Mouse (Mus musculus): Measurements from ENCODE around the gene Rora. TPM values are rescaled to one million over a fixed set of nuclear protein-coding genes. Genes with fewer than 3 reads are reported as not detected.
A peak's percentile ranks its signal among the peaks of the same experiment; 100 is the strongest.

Rora gene
- polyA plus RNA-seq, 1 experiment from 2014 or later = 6.0 TPM

- Histone ChIP-seq H3K4me3 (ENCODE audit: low read depth, low read length) (no peak overlapping the region), H3K9me3 (ENCODE audit: control insufficient read depth, low read length) (peaks cover 2% of the 10 kb centered on the region; the same call in 1 of the 2 replicates), H3K36me3 (ENCODE audit: control insufficient read depth, insufficient read depth, low read length) (no peaks in the 10 kb centered on the region), H3K4me2 (ENCODE audit: low read depth, low read length, severe bottlenecking) (no peak overlapping the region), H3K4me1 (replicated peaks; ENCODE audit: control insufficient read depth, insufficient read depth, low read length) (peaks cover 1% of the 10 kb centered on the region; the same call in 1 of the 2 replicates), H3K27ac (ENCODE audit: low read depth, low read length) (no peak overlapping the region), H3K27me3 (ENCODE audit: control insufficient read depth, insufficient read depth, low read length) (no peaks in the 10 kb centered on the region), H3K9ac (ENCODE audit: low read length) (no peak overlapping the region)
- DNase-seq (ENCODE audit: low spot score) (peak; percentile 54), ATAC-seq (replicated peaks; ENCODE audit: low FRiP score) (no peak)
- 30% methylated on average over 14 of the region's 14 CpGs for WGBS
These were observed 496.6 kb downstream of the Rora start for GRCm38 (mm10) chr9:69150224-69150623.

DNA sequence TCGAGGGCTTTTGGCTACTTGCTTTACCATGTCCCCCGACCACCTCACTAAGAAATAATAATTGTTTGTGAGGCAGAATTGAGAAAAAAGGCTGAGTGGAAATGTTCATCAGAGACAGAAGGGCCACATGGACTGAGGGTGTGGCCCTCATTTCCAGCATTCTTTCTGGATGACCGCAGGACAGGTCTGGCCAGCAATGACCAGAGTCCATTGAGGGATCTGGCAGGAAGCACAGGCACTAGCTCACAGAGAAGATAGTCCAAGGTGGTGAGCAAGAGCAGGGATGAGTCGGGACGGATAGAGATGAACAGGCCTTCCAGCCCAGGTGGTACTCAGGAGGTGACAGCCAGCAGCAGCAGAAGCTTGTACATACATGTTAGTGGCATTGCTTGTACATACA is 501.1 kb downstream of the Rora start:
- ATAC-seq (replicated peaks; ENCODE audit: low FRiP score) (no peak), DNase-seq (ENCODE audit: low spot score) (no peak)
- no peaks in the 10 kb centered on the region for H3K9me3 ChIP-seq (ENCODE audit: control insufficient read depth, low read length)
- no peaks in the 10 kb centered on the region for H3K27me3 ChIP-seq (ENCODE audit: control insufficient read depth, insufficient read depth, low read length)
- no peak overlapping the region for H3K4me3 ChIP-seq (ENCODE audit: low read depth, low read length)
- 95% methylated on average over 5 of the region's 5 CpGs for WGBS
- H3K27ac ChIP-seq (ENCODE audit: low read depth, low read length) = no peak overlapping the region
- H3K36me3 ChIP-seq (ENCODE audit: control insufficient read depth, insufficient read depth, low read length) = no peaks in the 10 kb centered on the region
- no peak overlapping the region for H3K9ac ChIP-seq (ENCODE audit: low read length)
- H3K4me1 ChIP-seq (replicated peaks; ENCODE audit: control insufficient read depth, insufficient read depth, low read length) = peaks cover 1% of the 10 kb centered on the region; the same call in 1 of the 2 replicates
- H3K4me2 ChIP-seq (ENCODE audit: low read depth, low read length, severe bottlenecking) = no peak overlapping the region

- H3K4me2 ChIP-seq (ENCODE audit: low read depth, low read length, severe bottlenecking) = no peak overlapping the region
- DNase-seq (ENCODE audit: low spot score) (no peak), ATAC-seq (replicated peaks; ENCODE audit: low FRiP score) (no peak)
- no peaks in the 10 kb centered on the region for H3K9me3 ChIP-seq (ENCODE audit: control insufficient read depth, low read length)
- no peaks in the 10 kb centered on the region for H3K27me3 ChIP-seq (ENCODE audit: control insufficient read depth, insufficient read depth, low read length)
- H3K27ac ChIP-seq (ENCODE audit: low read depth, low read length) = no peak overlapping the region
- no peaks in the 10 kb centered on the region for H3K4me1 ChIP-seq (replicated peaks; ENCODE audit: control insufficient read depth, insufficient read depth, low read length)
- WGBS = 80% methylated on average over 8 of the region's 8 CpGs
- no peak overlapping the region for H3K4me3 ChIP-seq (ENCODE audit: low read depth, low read length)
- H3K36me3 ChIP-seq (ENCODE audit: control insufficient read depth, insufficient read depth, low read length) = no peaks in the 10 kb centered on the region
- H3K9ac ChIP-seq (ENCODE audit: low read length) = no peak overlapping the region
These were observed 502.4 kb downstream of the Rora start for GRCm38 (mm10) chr9:69155836-69156595.

- WGBS = 87% methylated on average over 5 of the region's 5 CpGs
- H3K4me2 ChIP-seq (ENCODE audit: low read depth, low read length, severe bottlenecking) = no peak overlapping the region
These were observed 507.2 kb downstream of the Rora start for GRCm38 (mm10) chr9:69160818-69161217.

GRCm38 (mm10) chr9:69164653-69165052 is 511.1 kb downstream of the Rora start:
- H3K4me3 ChIP-seq (ENCODE audit: low read depth, low read length) = no peak overlapping the region
- DNase-seq (ENCODE audit: low spot score) (no peak), ATAC-seq (replicated peaks; ENCODE audit: low FRiP score) (no peak)
- no peak overlapping the region for H3K9ac ChIP-seq (ENCODE audit: low read length)
- H3K4me1 ChIP-seq (replicated peaks; ENCODE audit: control insufficient read depth, insufficient read depth, low read length) = no peaks in the 10 kb centered on the region
- no peaks in the 10 kb centered on the region for H3K36me3 ChIP-seq (ENCODE audit: control insufficient read depth, insufficient read depth, low read length)
- H3K27ac ChIP-seq (ENCODE audit: low read depth, low read length) = no peak overlapping the region
- no peaks in the 10 kb centered on the region for H3K9me3 ChIP-seq (ENCODE audit: control insufficient read depth, low read length)
- 71% methylated on average over 7 of the region's 7 CpGs for WGBS
- no peak overlapping the region for H3K4me2 ChIP-seq (ENCODE audit: low read depth, low read length, severe bottlenecking)
- H3K27me3 ChIP-seq (ENCODE audit: control insufficient read depth, insufficient read depth, low read length) = no peaks in the 10 kb centered on the region

More at GRCm38 (mm10) chr9:69160818-69161217, 507.2 kb downstream of the Rora start:
- H3K9me3 ChIP-seq (ENCODE audit: control insufficient read depth, low read length) = no peaks in the 10 kb centered on the region
- ATAC-seq (replicated peaks; ENCODE audit: low FRiP score) = no peak
- H3K27ac ChIP-seq (ENCODE audit: low read depth, low read length) = no peak overlapping the region
- no peaks in the 10 kb centered on the region for H3K4me1 ChIP-seq (replicated peaks; ENCODE audit: control insufficient read depth, insufficient read depth, low read length)
- no peaks in the 10 kb centered on the region for H3K36me3 ChIP-seq (ENCODE audit: control insufficient read depth, insufficient read depth, low read length)
- H3K27me3 ChIP-seq (ENCODE audit: control insufficient read depth, insufficient read depth, low read length) = no peaks in the 10 kb centered on the region
- peak; percentile 29 for DNase-seq (ENCODE audit: low spot score)
- H3K9ac ChIP-seq (ENCODE audit: low read length) = no peak overlapping the region
- H3K4me3 ChIP-seq (ENCODE audit: low read depth, low read length) = no peak overlapping the region

DNA sequence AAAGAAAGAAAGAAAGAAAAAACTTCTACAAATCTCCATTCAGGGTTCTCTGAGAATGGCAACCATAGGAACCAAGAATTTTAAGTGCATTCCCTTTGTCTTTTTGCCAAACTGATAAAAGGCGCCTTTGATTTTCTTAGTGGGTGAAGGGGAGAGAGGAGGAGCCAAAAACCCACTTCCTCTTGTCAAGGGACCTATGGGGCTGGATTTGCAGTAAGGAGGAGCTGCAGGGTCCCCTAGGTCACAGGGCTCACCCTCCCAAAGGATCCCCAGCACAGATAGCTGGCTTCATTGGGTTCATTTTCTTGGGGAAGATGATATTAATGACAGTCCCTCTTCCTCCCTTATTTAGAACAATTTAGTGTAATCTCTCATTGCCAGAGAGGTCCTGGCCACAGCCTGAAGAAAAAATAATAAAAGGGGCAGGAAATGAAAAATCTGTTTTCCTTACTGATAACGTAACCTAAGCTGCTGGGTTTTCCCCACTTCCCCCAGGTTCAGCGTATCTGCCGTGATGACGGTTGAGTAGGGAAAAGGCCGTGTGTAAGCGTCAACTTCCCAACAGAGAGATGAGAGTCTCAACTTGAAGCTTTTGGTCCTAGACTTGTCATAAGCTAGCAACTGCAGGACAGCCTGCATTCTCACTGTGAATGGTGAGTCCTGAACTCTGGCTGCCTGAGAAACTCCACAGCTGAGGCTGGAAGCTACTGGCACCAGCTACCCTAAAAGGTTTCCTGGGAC is 511.7 kb downstream of the Rora start:
- 83% methylated on average over 7 of the region's 7 CpGs for WGBS
- ATAC-seq (replicated peaks; ENCODE audit: low FRiP score) (no peak), DNase-seq (ENCODE audit: low spot score) (no peak)
- H3K4me1 ChIP-seq (replicated peaks; ENCODE audit: control insufficient read depth, insufficient read depth, low read length) = no peaks in the 10 kb centered on the region
- H3K4me3 ChIP-seq (ENCODE audit: low read depth, low read length) = no peak overlapping the region
- no peak overlapping the region for H3K4me2 ChIP-seq (ENCODE audit: low read depth, low read length, severe bottlenecking)
- H3K27me3 ChIP-seq (ENCODE audit: control insufficient read depth, insufficient read depth, low read length) = no peaks in the 10 kb centered on the region
- H3K27ac ChIP-seq (ENCODE audit: low read depth, low read length) = no peak overlapping the region
- no peak overlapping the region for H3K9ac ChIP-seq (ENCODE audit: low read length)
- no peaks in the 10 kb centered on the region for H3K9me3 ChIP-seq (ENCODE audit: control insufficient read depth, low read length)
- H3K36me3 ChIP-seq (ENCODE audit: control insufficient read depth, insufficient read depth, low read length) = no peaks in the 10 kb centered on the region

- no peak overlapping the region for H3K9ac ChIP-seq (ENCODE audit: low read length)
- no peak overlapping the region for H3K4me2 ChIP-seq (ENCODE audit: low read depth, low read length, severe bottlenecking)
- 82% methylated on average over 6 of the region's 6 CpGs for WGBS
- no peak overlapping the region for H3K27ac ChIP-seq (ENCODE audit: low read depth, low read length)
- H3K4me1 ChIP-seq (replicated peaks; ENCODE audit: control insufficient read depth, insufficient read depth, low read length) = no peaks in the 10 kb centered on the region
- no peak for ATAC-seq (replicated peaks; ENCODE audit: low FRiP score)
- no peaks in the 10 kb centered on the region for H3K36me3 ChIP-seq (ENCODE audit: control insufficient read depth, insufficient read depth, low read length)
- H3K4me3 ChIP-seq (ENCODE audit: low read depth, low read length) = no peak overlapping the region
- no peaks in the 10 kb centered on the region for H3K27me3 ChIP-seq (ENCODE audit: control insufficient read depth, insufficient read depth, low read length)
- DNase-seq (ENCODE audit: low spot score) = no peak
- no peaks in the 10 kb centered on the region for H3K9me3 ChIP-seq (ENCODE audit: control insufficient read depth, low read length)
These were observed 520.5 kb downstream of the Rora start for GRCm38 (mm10) chr9:69174061-69174460.

GRCm38 (mm10) chr9:69174527-69175116 is 521.0 kb downstream of the Rora start:
- Histone ChIP-seq H3K9me3 (ENCODE audit: control insufficient read depth, low read length) (no peaks in the 10 kb centered on the region), H3K9ac (ENCODE audit: low read length) (no peak overlapping the region), H3K4me3 (ENCODE audit: low read depth, low read length) (no peak overlapping the region), H3K27ac (ENCODE audit: low read depth, low read length) (no peak overlapping the region), H3K36me3 (ENCODE audit: control insufficient read depth, insufficient read depth, low read length) (no peaks in the 10 kb centered on the region), H3K4me1 (replicated peaks; ENCODE audit: control insufficient read depth, insufficient read depth, low read length) (no peaks in the 10 kb centered on the region), H3K27me3 (ENCODE audit: control insufficient read depth, insufficient read depth, low read length) (no peaks in the 10 kb centered on the region), H3K4me2 (ENCODE audit: low read depth, low read length, severe bottlenecking) (no peak overlapping the region)
- WGBS = 82% methylated on average over 10 of the region's 10 CpGs
- ATAC-seq (replicated peaks; ENCODE audit: low FRiP score) (no peak), DNase-seq (ENCODE audit: low spot score) (no peak)

Data from forebrain, embryonic 11.5 days (tissue).